Mouse (Mus musculus): ENCODE results near the gene Zdhhc19. TPM values are rescaled to one million over a fixed set of nuclear protein-coding genes. Genes with fewer than 3 reads are reported as not detected.
A peak's percentile ranks its signal among the peaks of the same experiment; 100 is the strongest.
"Not testable (repeated sequence)": the region's sequence is repeated elsewhere in the genome, so short reads cannot be mapped to it uniquely, and the experiment has no call there.

The Zdhhc19 gene
- polyA plus RNA-seq, 1 experiment: not detected

DNA sequence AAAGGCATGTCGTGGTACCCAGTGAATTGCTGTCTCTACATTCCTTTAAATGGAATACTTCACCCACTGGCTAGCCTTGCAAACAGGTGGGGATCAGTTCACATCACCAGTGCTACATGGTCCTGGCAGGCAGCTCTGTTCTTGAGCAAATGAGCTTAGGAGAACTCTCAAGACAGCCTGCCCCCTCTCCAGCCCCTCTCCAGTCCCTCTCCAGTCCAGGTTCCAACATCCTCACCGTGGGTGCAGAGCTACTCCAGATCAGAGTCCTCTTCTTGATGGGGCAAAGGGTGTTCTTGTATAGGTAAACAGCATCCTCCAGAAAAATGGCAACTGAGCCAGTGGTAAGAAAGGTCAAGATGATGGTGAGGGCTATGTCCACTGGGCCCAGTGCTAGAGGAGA, 16.6 kb upstream of the Zdhhc19 start:
- Histone ChIP-seq H3K9me3 (ENCODE audit: control insufficient read depth, low read length) (no peaks in the 10 kb centered on the region), H3K36me3 (ENCODE audit: control insufficient read depth) (peaks cover 13% of the 10 kb centered on the region), H3K27me3 (ENCODE audit: control insufficient read depth) (no peaks in the 10 kb centered on the region), H3K4me1 (ENCODE audit: control insufficient read depth) (peaks cover 2% of the 10 kb centered on the region), H3K4me3 (replicated peaks) (no peak overlapping the region)
- TF ChIP-seq TAL1 (IDR thresholded peaks at IDR 0.05; ENCODE audit: low read length) (no peak), GATA1 (IDR thresholded peaks at IDR 0.05; ENCODE audit: low read length) (no peak)

DNA sequence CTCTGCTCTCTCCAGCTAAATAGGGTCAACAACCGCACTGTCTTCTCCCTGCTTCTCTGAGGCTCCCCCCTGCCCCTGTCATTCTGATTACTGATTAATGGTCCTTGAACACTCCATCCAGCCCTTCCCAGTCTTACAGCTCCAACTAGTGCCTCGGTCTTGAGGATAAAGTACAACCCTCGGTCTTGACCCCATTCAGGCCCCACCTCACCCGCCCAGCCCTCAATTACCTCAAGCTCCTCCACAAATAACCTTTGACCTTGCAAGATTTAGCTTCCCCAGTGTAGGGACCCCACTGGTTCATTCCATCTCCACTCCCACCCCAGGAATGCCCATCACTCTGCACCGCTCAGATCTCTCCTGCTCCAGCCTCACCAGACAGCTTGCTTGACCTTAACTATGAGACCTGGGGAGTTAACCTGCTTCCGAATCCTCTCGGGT, 11.6 kb upstream of the Zdhhc19 start:
- no peak for TF ChIP-seq TAL1 (IDR thresholded peaks at IDR 0.05; ENCODE audit: low read length)
- no peak for TF ChIP-seq GATA1 (IDR thresholded peaks at IDR 0.05; ENCODE audit: low read length)
- H3K27me3 ChIP-seq (ENCODE audit: control insufficient read depth): no peaks in the 10 kb centered on the region
- H3K4me1 ChIP-seq (ENCODE audit: control insufficient read depth): peaks cover 45% of the 10 kb centered on the region
- no peaks in the 10 kb centered on the region for H3K36me3 ChIP-seq (ENCODE audit: control insufficient read depth)
- H3K4me3 ChIP-seq (replicated peaks): no peak overlapping the region
- no peaks in the 10 kb centered on the region for H3K9me3 ChIP-seq (ENCODE audit: control insufficient read depth, low read length)

DNA sequence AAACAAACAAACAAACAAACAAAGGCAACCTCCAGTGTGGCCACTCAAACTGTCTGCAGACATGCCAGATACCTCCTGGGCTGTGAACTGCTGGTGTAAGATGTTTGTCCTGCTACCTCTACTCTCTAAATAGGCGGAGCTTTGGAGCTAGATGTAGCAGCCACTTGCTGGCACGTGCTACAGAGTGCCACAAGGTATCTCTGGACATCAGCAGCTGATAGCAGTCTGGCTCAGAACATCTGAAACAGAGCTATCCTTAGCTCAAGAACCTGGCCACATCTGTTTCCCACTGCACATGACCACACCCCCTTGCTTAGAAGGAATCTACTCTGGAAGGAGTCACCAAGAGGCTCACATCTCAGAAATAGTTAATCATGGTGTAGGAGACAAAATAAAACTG, 10.9 kb upstream of the Zdhhc19 start:
- Histone ChIP-seq H3K9me3 (ENCODE audit: control insufficient read depth, low read length) (no peaks in the 10 kb centered on the region), H3K4me1 (ENCODE audit: control insufficient read depth) (peaks cover 45% of the 10 kb centered on the region), H3K4me3 (replicated peaks) (no peak overlapping the region), H3K36me3 (ENCODE audit: control insufficient read depth) (no peaks in the 10 kb centered on the region), H3K27me3 (ENCODE audit: control insufficient read depth) (no peaks in the 10 kb centered on the region)
- TF ChIP-seq TAL1 (IDR thresholded peaks at IDR 0.05; ENCODE audit: low read length) (no peak), GATA1 (IDR thresholded peaks at IDR 0.05; ENCODE audit: low read length) (no peak)

DNA sequence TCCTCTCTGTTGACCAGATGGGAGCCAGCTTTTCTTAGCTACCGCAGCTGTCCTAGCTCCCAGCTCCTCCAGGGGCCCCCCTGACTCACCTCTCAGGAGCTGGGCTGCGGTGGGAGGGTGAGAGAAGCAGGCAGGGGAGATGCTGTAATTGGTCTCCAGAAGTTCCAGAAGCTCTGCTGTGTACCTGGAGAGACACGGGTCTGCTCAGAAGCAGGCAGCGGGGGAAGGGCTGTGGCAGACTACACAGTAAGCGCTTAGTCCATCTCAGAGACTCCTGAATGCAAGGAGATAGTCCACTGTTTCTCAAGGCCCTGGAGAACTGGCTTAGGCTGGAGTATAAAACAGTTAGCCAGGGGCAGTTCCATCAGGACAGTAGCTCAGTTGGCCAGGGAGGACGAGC, 10.0 kb upstream of the Zdhhc19 start:
- Histone ChIP-seq H3K27me3 (ENCODE audit: control insufficient read depth) (no peaks in the 10 kb centered on the region), H3K4me1 (ENCODE audit: control insufficient read depth) (peaks cover 45% of the 10 kb centered on the region), H3K4me3 (replicated peaks) (no peak overlapping the region), H3K9me3 (ENCODE audit: control insufficient read depth, low read length) (no peaks in the 10 kb centered on the region), H3K36me3 (ENCODE audit: control insufficient read depth) (no peaks in the 10 kb centered on the region)
- TF ChIP-seq TAL1 (IDR thresholded peaks at IDR 0.05; ENCODE audit: low read length): no peak
- no peak for TF ChIP-seq GATA1 (IDR thresholded peaks at IDR 0.05; ENCODE audit: low read length)

DNA sequence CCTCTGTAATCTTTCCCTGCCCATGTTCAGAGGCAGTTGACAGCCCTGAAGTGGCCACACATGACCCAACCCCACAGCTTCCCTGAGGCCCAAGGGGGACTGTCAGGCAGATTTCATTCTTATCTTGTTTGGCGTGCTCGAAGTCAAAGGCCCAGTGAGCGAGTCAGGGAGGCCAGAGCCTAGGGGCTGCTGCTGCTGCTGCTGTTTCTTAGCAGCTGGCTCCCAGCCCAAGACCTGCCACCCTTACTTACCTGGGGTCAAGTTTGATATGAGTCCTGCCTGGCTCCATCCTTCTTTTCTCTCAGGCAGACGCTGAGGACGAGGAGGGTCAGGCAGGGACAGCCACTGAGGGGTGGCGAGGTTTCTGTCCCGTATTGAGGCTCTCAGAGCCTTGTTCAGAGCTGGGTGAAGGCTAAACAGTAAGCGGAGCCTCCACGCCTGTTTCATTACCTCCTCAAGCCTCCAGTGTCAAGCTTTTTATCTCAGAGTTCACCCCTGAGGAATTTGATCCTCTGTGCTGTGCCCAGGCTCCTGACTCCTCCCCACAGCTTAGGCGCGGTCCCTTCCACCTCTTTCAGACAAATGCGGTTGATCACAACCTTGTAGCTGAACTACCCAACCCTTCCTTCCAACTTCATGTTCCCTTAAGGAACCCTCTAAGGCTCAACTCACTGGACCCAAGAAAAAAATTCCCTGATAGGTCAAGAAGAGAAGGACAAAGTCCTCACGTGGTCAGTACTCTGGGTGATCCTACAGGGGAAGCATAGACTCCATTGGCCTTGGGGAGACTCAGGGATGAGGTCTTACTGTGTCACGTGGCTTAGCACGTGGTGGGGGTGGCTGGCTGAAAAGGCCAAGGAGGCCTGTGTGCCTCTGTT, 8.6 kb upstream of the Zdhhc19 start, which contains the start of gene Slc51a:
Gene Slc51a, minus strand, starts transcription at position 646 of the 878 bp plus-strand sequence.
- H3K27me3 ChIP-seq (ENCODE audit: control insufficient read depth): no peaks in the 10 kb centered on the region
- peak within 1 kb of the TSS; percentile 54 for H3K4me3 ChIP-seq (replicated peaks)
- H3K4me1 ChIP-seq (ENCODE audit: control insufficient read depth): peaks cover 45% of the 10 kb centered on the region
- no peaks in the 10 kb centered on the region for H3K9me3 ChIP-seq (ENCODE audit: control insufficient read depth, low read length)
- H3K36me3 ChIP-seq (ENCODE audit: control insufficient read depth): no peaks in the 10 kb centered on the region
- peak; percentile 47; the same call in 1 of the 2 replicates for TF ChIP-seq GATA1 (IDR thresholded peaks at IDR 0.05; ENCODE audit: low read length)
- no peak for TF ChIP-seq TAL1 (IDR thresholded peaks at IDR 0.05; ENCODE audit: low read length)

DNA sequence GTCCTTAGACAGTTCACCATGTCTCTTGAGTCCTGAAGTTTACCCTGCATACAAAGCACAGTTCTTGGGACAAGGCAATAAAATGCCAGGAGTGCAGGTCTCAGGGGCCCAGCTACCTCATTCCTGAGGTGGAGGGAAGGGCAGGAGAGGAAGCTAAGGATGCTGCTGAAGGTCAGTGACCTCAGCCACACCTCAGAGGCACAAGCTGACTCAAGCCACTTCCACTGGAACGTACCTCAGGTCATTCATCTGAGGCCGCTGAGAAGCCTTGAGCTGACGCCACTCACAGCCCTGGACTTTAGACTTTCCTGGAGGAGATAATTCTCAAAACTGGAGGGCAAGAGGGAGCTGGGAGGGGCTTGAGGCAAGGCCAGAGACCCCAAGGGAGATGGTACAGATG, 7.1 kb upstream of the Zdhhc19 start:
- TF ChIP-seq TAL1 (IDR thresholded peaks at IDR 0.05; ENCODE audit: low read length): no peak
- TF ChIP-seq GATA1 (IDR thresholded peaks at IDR 0.05; ENCODE audit: low read length): no peak
- no peaks in the 10 kb centered on the region for H3K27me3 ChIP-seq (ENCODE audit: control insufficient read depth)
- no peak overlapping the region for H3K4me3 ChIP-seq (replicated peaks)
- H3K4me1 ChIP-seq (ENCODE audit: control insufficient read depth): peaks cover 45% of the 10 kb centered on the region
- no peaks in the 10 kb centered on the region for H3K9me3 ChIP-seq (ENCODE audit: control insufficient read depth, low read length)
- H3K36me3 ChIP-seq (ENCODE audit: control insufficient read depth): no peaks in the 10 kb centered on the region

DNA sequence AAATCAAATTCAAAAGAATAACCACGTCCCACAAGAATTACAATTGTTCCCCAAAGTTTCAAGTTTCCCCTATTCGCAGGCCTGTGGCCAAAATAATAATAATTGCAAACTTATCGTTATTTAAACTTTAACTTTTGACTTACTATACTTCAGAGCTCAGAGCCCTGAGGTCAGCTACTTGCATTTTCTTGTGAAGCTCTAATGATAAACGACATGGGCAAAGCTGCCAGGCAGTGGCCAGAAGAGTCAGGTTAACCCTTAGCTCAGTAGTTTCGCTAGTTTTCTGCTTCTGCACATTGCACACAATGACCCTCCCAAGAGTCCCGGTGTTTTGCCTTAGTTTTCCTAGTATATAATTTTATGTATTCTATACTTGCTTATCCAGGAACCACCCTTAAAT, 1.7 kb upstream of the Zdhhc19 start:
- not testable (repeated sequence) for H3K36me3 ChIP-seq (ENCODE audit: control insufficient read depth); H3K4me3 ChIP-seq (replicated peaks); H3K27me3 ChIP-seq (ENCODE audit: control insufficient read depth); H3K9me3 ChIP-seq (ENCODE audit: control insufficient read depth, low read length); H3K4me1 ChIP-seq (ENCODE audit: control insufficient read depth)

DNA sequence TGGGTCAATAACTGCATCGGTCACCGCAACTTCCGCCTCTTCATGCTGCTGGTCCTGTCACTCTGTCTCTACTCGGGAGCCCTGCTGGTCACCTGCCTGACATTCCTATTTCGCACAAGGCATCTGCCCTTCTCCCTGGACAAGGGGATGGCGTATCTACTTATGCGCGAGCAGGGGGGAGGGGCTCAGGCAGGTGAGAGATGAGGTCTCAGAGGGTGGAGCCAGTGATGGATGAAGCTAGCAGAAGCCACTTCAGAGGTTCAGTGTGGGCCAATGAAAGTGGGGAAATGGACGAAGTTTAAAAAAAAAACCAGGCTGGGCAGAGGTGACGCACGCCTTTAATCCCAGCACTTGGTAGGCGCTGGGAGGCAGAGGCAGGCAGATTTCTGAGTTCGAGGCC, 2.9 kb downstream of the Zdhhc19 start:
- H3K27me3 ChIP-seq (ENCODE audit: control insufficient read depth): peaks cover 17% of the 10 kb centered on the region
- TF ChIP-seq TAL1 (IDR thresholded peaks at IDR 0.05; ENCODE audit: low read length) (no peak), GATA1 (IDR thresholded peaks at IDR 0.05; ENCODE audit: low read length) (no peak)
- no peak overlapping the region for H3K4me3 ChIP-seq (replicated peaks)
- peaks cover 25% of the 10 kb centered on the region for H3K4me1 ChIP-seq (ENCODE audit: control insufficient read depth)
- no peaks in the 10 kb centered on the region; the same call in 1 of the 2 replicates for H3K36me3 ChIP-seq (ENCODE audit: control insufficient read depth)
- no peaks in the 10 kb centered on the region for H3K9me3 ChIP-seq (ENCODE audit: control insufficient read depth, low read length)

DNA sequence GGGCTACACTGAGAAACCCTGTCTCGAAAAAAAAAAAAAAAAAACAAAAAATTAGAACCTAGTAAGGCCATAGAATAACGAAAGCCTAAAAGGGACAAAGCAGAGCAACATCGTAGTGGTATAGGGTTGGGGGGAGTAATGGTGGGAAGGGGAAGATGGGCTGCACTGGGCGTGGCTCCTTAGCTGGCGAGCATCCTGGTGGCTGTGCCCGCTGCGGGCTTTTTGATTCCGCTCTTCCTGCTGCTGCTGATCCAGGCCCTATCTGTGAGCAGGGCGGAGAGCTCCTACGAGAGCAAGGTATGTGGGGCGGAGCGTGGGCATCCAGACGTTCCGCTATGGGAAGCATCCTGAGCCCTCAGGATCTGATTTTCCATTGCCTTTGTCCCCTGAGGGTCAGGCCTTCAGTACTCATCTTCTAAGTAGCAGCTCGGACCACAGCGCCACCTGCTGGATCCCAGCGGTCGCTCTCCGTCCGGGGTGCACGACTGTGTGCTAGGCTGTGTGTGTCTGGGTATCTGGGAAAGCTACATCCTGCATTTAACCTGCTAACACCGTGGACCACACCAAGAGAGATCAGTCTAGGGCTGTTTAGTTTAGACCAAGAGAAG, 3.5 kb downstream of the Zdhhc19 start:
- no peaks in the 10 kb centered on the region; the same call in 1 of the 2 replicates for H3K36me3 ChIP-seq (ENCODE audit: control insufficient read depth)
- peaks cover 29% of the 10 kb centered on the region for H3K4me1 ChIP-seq (ENCODE audit: control insufficient read depth)
- H3K4me3 ChIP-seq (replicated peaks): peak overlapping the region; percentile 21
- TF ChIP-seq GATA1 (IDR thresholded peaks at IDR 0.05; ENCODE audit: low read length): no peak
- TF ChIP-seq TAL1 (IDR thresholded peaks at IDR 0.05; ENCODE audit: low read length): no peak
- no peaks in the 10 kb centered on the region for H3K9me3 ChIP-seq (ENCODE audit: control insufficient read depth, low read length)
- peaks cover 17% of the 10 kb centered on the region for H3K27me3 ChIP-seq (ENCODE audit: control insufficient read depth)

Data from erythroblast, embryonic 14.5 days (primary cell).